Mouse (Mus musculus) ovary, adult 18-20 months (tissue): ENCODE measurements at regions not wholly inside any gene's neighbourhood (a gene's known extent, or its start where the extent isn't known, plus 50 kb on each side); places are given as distances from the start of the nearest gene placed in this dataset.

Experiments
- DNase-seq: peaks from one replicate; pipeline ENCODE4 v3.0.0; 2022; ENCODE audit warnings: low spot score, mixed read lengths

- no peak for DNase-seq
These were observed 325.0 kb downstream of the Tns1 start for GRCm38 (mm10) chr1:73799246-73799645.

DNA sequence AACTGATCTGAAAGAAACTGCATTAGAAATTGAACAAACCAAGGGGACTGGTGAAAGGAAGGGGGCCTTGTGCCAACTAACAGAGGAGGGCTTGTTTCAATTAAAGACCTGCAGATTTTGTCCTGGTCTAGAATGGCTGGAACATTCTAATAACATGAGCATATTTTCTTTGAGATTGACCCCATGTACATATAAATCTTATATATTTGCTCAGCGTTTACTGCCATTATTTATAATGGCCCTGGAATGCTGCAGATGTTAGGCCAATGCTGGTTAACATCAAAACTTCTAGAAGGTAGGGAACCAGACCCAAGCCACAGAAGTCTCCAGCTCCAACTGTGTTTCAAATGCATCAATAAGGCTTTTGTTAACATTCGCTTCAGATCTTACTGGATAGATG, 326.4 kb downstream of the Tns1 start:
- no peak for DNase-seq

DNA sequence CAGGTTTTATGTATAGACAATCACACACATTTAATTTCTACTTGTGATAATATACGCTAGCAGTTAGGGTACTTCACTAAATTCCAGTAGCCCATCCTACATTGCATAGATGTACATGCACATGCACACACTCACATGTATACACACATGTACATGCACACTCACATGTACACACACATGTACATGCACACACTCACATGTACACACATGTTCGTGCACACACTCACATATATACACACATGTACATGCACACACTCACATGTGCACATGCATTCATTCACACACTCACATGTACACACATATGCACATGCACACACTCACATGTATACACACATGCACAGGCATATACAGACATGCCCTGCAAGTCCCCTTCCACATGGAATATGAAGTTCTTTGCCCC, 326.8 kb downstream of the Tns1 start:
- no peak for DNase-seq

GRCm38 (mm10) chr1:73793871-73794270, 330.4 kb downstream of the Tns1 start:
- DNase-seq = no peak

- peak; percentile 5 for DNase-seq
These were observed 331.0 kb downstream of the Tns1 start for GRCm38 (mm10) chr1:73793256-73793655.

GRCm38 (mm10) chr1:73792311-73792710, 331.9 kb downstream of the Tns1 start:
- DNase-seq = no peak

DNA sequence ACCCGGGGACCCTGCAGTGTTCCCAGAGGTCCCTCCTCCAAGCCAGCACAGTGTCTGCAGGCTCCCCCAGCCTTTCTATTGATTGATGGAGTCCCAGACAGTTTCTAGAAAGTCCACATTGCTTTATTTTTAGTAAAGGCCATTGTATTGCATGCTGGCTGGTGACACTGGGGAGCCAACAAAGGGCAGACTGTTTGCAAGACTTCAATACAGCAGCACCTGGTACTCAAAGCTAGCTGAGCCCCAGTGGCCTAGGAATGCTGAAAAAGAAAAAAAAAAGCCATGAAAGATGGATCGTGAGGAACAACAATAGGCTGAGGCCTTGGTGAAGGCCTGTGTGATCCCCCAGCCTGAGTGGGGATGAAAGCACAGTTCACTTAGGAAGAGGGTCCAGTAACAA, 336.6 kb downstream of the Tns1 start:
- no peak for DNase-seq

DNA sequence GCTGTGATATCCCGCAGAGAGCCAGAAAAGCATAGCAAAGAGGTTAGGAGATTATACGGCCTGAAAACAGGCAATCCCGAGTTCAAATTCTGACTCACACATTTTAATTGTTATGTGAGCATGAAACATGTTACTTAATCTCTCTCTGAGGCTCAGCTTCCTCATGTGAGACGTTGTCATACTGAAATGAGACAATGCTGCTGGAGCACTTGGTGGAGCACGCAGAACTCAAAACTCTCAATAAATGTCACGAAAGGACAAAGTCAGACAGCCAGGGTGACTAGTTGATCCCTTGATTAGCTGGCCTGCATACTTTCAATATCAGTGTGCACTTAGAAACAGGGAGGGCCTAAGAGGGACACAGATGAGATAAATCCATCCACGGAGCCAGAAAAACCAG, 337.0 kb downstream of the Tns1 start:
- DNase-seq = no peak

- no peak for DNase-seq
These were observed 340.9 kb downstream of the Tns1 start for GRCm38 (mm10) chr1:73783303-73783702.

DNA sequence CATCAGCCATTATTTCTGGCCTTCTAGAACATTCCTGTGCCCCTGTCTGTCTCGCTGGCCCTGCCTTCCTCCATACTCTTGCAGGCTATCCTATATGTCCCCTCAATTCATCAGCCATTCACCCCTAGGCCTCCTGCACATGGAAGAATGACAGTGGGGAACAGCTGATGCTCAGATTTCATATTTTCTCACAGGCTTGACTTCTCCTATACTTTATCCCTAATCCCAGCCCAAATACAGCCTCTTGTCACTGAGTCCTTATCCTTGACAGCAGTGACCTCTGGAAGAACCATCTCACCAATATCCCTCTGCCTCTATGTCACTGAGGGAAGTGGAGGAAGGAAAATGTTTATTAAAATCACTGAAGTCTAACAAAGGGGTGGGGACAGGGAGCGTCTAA, 341.4 kb downstream of the Tns1 start:
- DNase-seq = no peak

DNA sequence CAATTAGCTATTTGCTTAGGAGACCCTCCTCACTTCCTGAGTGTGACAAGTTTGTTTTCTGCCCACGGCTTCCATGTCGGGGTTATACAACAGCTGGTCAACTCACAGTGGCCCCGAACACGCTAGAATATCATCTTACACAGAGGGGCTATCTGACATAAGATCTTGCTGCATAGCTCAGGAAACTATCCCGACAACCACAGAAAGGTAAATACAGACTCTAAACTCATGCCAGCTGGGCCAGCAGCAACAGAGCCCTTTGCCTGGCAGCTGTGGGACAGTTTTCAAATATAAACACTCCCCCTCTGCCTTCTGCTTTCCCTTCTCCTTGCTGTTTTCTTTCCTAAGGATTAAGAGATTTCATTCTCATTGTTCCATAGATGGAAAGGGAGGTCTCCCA, 352.5 kb downstream of the Tns1 start:
- no peak for DNase-seq

DNA sequence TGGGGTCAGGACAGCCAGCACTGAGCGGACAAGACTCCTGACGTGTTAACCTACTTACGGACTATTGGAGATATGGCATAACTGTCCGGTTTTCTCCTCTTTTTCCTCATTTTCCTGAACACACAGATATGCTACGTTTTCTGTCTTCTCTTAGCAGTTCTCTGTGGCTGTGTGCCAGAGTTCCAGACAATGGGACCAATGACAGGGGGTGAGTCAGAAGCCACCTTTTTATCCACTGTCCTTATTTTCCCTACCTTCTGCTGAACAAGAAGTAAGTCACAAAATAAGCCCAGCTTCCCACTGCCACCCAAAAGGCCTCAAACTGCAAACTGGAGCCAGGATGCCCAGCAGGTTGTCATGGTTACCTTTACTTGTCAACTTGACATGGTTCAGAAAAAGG, 353.6 kb downstream of the Tns1 start:
- DNase-seq = no peak

GRCm38 (mm10) chr1:73764611-73765333, 359.5 kb downstream of the Tns1 start:
- no peak for DNase-seq

DNA sequence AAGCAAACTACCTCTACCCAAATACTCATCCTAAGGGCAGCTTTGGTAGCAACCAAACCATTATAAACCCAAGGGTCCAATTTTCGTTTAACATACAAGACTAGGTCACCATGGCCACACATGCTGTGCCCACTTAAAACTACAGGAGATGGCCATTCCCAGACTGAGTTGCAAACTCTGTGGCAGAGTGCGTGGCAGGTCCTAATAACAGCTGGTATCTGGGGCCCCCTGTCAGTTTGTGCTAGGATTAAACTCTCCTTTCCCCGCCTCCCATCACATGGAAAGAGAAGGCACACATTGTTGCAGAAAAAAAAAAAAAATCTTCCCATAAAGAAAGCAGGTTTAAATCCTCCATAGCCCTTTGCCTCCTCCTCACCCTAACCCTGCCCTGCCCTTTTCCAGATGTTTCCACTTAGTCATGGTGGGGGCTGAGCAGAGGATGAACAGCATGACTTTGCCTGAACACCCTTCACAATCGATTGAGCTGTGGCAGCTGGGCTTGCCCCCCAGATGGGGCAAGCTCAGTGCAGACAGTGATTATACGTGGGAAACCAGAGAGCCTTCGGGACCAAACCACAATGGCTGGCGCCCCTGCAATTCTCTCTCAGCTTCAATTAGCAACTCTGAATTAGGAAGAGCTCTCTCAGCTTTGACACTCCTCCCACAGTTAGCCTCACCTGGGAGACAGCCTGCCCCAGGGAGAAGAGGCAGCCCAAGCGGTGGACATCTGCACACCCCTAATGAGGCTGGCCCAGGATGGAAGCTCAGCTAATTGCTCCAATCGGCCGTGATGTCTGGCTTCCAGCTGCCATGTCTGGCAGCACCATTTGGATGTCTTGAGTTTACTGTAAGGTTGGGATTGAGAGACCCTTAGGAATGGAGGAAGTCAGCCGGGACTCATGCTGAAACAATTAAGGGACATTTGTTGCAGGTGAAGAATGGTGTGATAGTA, 365.9 kb downstream of the Tns1 start:
- DNase-seq = no peak

- no peak for DNase-seq
These were observed 368.5 kb downstream of the Tns1 start for GRCm38 (mm10) chr1:73755791-73756190.

- no peak for DNase-seq
These were observed 369.3 kb downstream of the Tns1 start for GRCm38 (mm10) chr1:73754928-73755327.

DNA sequence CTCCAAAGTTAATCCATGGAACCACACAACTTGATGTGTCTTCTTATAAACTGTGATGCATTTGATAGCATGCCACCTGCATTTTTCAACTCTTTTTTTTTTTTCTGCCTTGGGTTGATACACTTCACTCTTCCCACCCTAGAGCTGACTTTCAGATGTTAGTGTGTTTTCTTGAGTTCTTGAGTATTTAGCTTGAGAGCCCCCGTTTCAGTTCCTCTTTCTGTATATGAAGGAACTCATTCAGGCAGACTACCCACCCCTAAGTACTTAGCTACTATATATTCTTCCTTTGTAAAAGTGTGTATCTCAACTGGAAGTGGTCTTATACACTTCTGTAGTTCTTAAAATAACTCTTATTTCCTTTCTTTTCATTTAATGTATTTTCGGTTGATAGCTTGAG, 371.1 kb downstream of the Tns1 start:
- no peak for DNase-seq

DNA sequence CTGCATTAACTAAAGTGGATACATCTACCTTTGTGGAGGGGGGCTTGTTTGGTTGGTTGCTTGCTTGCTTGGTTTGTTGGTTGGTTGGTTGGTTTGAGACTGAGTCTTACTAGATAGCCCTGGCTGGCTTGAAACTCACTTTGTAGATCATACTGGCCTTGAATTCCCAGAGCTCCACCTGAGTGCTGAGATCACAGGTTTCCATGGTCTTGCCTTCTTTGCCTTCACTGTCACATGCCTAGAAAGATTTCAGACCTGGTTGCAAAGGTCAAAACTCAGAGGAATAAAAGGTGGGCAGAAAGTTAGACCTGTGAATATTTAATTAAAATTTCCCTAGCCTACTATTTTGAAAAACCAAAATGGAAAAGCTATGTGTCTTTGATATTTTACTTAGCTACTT, 375.5 kb downstream of the Tns1 start:
- DNase-seq = no peak

DNA sequence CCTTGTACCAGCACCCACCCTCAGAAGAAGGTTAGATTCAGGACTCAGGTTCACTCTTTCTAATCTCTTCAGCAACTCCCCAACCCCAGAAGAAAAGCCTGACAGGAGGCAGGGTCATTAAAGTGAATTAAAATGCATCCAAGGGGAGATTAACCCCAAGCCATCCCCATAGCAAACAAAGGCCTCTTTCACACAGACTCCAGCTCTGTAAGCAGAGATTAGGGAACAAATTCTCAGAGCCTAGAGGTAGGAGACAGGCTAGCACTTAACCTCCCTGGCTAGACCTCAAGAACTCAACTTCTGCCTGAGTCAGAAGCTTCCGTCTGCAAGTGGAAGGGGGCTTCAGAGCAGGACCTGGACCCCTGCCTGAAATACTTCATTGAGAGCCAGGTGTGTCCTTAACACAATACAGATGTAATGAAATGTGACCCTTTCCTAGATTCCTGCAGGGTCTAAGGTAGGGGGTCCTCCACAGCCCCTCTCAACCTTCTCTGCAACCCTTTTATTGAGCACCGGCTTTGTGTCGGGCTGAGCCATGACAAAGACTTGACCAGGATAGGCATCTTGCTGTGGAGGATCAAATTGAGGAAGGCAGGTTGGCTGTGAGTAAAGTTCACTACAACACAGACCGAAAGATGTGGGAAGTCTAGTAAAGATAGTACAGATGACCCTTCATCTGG, 379.6 kb downstream of the Tns1 start:
- no peak for DNase-seq

- DNase-seq = peak; percentile 49
These were observed 380.3 kb downstream of the Tns1 start for GRCm38 (mm10) chr1:73743737-73744554.

DNA sequence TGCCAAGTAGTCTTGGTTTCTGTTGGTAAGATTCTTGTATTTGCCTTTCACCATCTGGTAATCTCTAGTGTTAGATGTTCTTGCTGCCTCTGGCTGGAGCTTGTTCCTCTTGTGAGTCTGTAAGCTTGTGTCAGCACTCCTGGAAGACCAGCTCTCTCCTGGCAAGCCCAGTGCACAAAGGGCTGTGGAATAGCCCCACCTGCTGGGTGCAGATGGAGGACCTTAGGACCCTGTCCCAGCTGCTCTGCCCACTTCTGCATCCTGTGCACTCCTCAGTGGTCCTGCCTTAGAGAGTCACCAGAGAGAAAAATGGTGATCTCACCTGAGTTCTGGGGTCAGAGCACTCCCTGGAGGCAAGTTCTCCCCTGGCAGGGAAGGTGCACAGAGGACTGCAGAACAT, 387.2 kb downstream of the Tns1 start:
- DNase-seq = no peak

DNA sequence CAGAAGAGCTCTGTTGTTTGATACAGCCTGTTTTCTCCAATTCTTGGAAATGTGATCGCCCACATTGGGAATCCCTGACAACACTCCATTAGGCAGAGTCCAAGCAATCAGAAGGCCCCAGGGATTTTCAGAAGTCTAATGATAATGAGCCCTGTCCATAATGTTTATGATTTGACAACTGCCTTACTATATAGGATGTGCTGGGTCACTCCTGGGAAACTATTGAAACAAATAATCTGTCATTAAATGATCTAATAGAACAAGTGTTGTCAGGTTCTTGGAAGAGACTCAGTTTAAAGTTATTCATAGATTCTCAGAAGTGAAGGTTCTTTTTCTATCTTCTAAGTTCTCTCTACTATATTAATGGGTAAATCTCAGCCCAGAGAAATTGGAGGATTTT, 395.9 kb downstream of the Tns1 start:
- DNase-seq = no peak
